Mouse (Mus musculus): Measurements from ENCODE around the gene Klf12.

Gene Klf12

DNA sequence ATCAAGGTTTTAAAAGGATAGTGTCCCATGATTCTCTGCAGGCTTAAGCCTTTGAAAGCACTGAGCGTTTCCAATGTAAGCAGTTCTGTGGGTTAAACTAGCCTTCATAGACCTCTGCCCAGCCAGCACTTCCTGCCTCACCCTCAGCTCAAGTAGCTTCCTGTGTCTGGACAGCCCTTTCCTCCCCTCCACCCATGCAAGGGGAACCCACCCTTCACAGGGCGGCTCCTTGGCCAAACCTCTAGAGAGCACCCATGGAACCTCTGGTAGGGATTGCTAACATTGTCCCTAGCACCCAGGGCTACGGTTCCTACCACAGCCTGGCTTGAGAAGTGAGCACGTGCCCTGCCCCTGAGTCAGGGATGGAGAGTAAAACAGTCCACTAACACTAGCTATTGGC is 23.9 kb downstream of the Klf12 start:
- ChIA-PET CTCF (no interaction called here), POLR2A (interaction anchor here in 2 of 4 experiments (1.0 to 1.2 kb wide), 2 partner anchors 14 kb away, joined by 3 to 4 read pairs; no protein-coding TSS in a partner anchor)

- ChIA-PET CTCF (no interaction called here), POLR2A (interaction anchor here in 1 of 4 experiments (1.0 kb wide), 1 partner anchor 43 kb away, joined by 3 read pairs; no protein-coding TSS in a partner anchor)
Measured at GRCm38 (mm10) chr14:100243046-100243445, 41.4 kb downstream of the Klf12 start.

GRCm38 (mm10) chr14:100239874-100240273 is 44.6 kb downstream of the Klf12 start:
- POLR2A ChIA-PET = no interaction called here
- CTCF ChIA-PET = no interaction called here

- ChIA-PET POLR2A (interaction anchor here in 1 of 4 experiments (1.2 kb wide), 1 partner anchor 10 kb away, joined by 5 read pairs; no protein-coding TSS in a partner anchor), CTCF (no interaction called here)
Measured at GRCm38 (mm10) chr14:100236757-100237156, 47.7 kb downstream of the Klf12 start.

- POLR2A ChIA-PET = interaction anchor here in 1 of 4 experiments (1.1 to 1.2 kb wide), 2 partner anchors 11 to 50 kb away, joined by 3 to 5 read pairs; no protein-coding TSS in a partner anchor
Measured at GRCm38 (mm10) chr14:100235746-100236145, 48.7 kb downstream of the Klf12 start.

GRCm38 (mm10) chr14:100231384-100231783 is 53.1 kb downstream of the Klf12 start:
- ChIA-PET CTCF (no interaction called here), POLR2A (interaction anchor here in 1 of 4 experiments (2.1 kb wide), 1 partner anchor 53 kb away, joined by 5 read pairs; the partner anchor contains the start of gene Klf12)

More at GRCm38 (mm10) chr14:100235746-100236145, 48.7 kb downstream of the Klf12 start:
- CTCF ChIA-PET = no interaction called here

- POLR2A ChIA-PET = no interaction called here
- CTCF ChIA-PET = no interaction called here
Measured at GRCm38 (mm10) chr14:100228120-100228519, 56.4 kb downstream of the Klf12 start.

GRCm38 (mm10) chr14:100227717-100228116 is 56.8 kb downstream of the Klf12 start:
- CTCF ChIA-PET = no interaction called here
- POLR2A ChIA-PET = no interaction called here

- ChIA-PET POLR2A (no interaction called here), CTCF (no interaction called here)
Measured at GRCm38 (mm10) chr14:100224151-100224550, 60.3 kb downstream of the Klf12 start.

DNA sequence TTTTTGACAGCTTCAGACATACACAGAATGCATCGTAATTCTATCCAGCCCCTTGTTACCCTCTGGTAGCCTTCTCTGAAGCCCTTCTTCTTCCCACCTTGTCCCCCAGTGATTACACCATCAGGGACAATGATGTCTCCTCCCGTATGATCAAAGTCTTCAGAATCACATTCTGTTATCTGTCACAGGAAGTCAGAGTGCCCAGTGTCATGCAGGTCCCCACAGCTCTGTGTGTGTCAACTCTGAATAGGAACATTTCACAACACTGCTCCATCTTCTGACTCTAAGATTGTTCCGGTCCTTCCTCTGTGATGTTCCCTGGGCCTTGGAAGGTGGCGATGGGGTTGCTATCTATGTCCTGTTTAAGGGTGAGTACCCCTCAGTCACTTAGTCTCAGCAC is 62.2 kb downstream of the Klf12 start:
- ChIA-PET CTCF (no interaction called here), POLR2A (no interaction called here)

- CTCF ChIA-PET = no interaction called here
- POLR2A ChIA-PET = no interaction called here
Measured at GRCm38 (mm10) chr14:100215213-100215785, 69.2 kb downstream of the Klf12 start.

GRCm38 (mm10) chr14:100213066-100213465 is 71.4 kb downstream of the Klf12 start:
- ChIA-PET CTCF (no interaction called here), POLR2A (interaction anchor here in 2 of 4 experiments (0.9 to 1.2 kb wide), 2 partner anchors 29 to 71 kb away, joined by 3 to 5 read pairs; partner anchors contain the start of gene Klf12 (in 1 of the 2))

GRCm38 (mm10) chr14:100211826-100212117 is 72.7 kb downstream of the Klf12 start:
- CTCF ChIA-PET = no interaction called here
- POLR2A ChIA-PET = interaction anchor here in 2 of 4 experiments (0.8 to 1.4 kb wide), 2 partner anchors 10 to 11 kb away, joined by 3 to 4 read pairs; no protein-coding TSS in a partner anchor

- ChIA-PET CTCF (no interaction called here), POLR2A (interaction anchor here in 2 of 4 experiments (0.8 to 1.4 kb wide), 2 partner anchors 10 to 11 kb away, joined by 3 to 4 read pairs; no protein-coding TSS in a partner anchor)
Measured at GRCm38 (mm10) chr14:100211036-100211825, 73.2 kb downstream of the Klf12 start.

DNA sequence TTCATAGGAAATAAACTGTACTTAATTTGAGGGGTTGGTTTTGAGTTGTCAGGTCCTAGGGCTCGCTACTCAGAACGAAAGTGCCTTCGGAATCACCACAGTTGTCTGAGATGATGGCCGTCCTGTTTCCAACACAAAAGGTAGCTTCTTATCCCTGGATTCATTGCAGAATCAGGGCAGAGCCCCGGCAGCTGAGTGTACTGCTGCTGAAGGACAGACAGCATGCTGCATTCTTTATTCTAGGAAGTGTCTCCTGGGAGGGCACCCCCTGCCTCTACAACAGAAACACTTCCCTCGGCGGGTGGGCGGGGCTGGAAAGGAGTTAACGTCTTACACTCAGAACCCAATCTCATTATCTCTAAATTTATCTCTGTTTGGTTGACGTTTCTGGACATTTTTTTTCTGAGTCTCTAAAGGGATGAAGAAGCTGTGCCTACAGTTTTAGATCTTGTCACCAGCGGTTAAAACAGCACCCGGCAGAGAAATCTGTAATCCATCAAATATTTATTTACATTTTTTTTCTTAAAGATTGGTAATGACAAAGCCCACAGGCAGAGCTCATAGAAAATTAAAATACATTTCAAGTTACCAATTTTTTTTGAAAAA is 74.6 kb downstream of the Klf12 start:
- CTCF ChIA-PET = no interaction called here
- POLR2A ChIA-PET = interaction anchor here in 1 of 4 experiments (1.6 kb wide), 1 partner anchor 17 kb away, joined by 4 read pairs; no protein-coding TSS in a partner anchor

GRCm38 (mm10) chr14:100207081-100207480 is 77.4 kb downstream of the Klf12 start:
- POLR2A ChIA-PET = no interaction called here
- CTCF ChIA-PET = no interaction called here

DNA sequence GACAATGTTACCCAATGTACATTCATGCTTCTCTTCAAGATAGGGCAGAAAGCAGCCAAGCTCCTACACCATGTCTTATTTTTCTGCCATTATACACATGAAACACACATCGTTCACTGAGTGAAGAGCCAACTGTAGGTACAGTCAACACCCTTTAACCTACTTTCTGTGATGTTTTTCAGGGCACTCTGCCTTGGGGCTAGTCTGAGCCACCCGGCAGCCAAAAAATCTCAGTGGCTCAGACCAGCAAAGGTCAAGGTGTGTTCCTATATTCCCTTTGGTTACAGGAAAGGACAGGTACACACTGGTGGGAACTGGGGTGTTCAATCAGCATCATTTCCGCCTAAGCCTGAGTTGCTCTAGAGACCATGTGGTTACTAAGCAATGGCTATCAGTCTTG is 78.3 kb downstream of the Klf12 start:
- ChIA-PET POLR2A (no interaction called here), CTCF (interaction anchor here in 1 of 4 experiments (0.6 kb wide), 1 partner anchor 135 kb away, joined by 5 read pairs; no protein-coding TSS in a partner anchor)

DNA sequence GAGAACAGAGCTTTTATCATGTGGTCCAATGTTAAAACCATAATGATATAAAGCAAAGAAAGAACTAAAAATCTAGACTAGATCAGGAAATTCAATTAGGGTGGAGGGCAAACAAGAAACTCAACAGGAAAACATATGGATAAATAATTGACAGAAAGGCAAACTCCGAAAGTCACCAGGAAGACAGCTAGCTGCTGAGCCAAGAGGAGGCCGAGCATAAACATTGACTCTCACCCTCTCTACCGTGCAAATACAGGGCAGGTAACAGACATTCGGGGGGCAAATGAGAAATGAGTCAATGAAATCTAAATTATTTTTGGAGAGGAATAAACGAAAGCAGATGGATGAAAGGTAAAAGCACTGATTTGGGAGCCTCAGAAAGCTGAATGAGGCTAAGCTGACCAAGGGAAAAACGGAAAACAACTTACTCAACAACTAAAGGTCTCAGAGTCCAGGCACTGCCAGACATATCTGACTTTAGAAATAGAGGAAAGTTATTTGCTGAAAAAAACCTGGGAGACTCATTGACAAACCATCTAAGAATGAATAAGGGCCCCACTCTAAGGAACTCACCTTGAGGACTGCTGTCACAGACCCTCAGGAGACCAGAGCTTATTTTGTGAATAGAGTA is 84.3 kb downstream of the Klf12 start:
- ChIA-PET POLR2A (interaction anchor here in 1 of 4 experiments (1.4 kb wide), 1 partner anchor 11 kb away, joined by 3 read pairs; no protein-coding TSS in a partner anchor), CTCF (no interaction called here)

- POLR2A ChIA-PET = no interaction called here
- CTCF ChIA-PET = no interaction called here
Measured at GRCm38 (mm10) chr14:100198636-100199035, 85.8 kb downstream of the Klf12 start.

DNA sequence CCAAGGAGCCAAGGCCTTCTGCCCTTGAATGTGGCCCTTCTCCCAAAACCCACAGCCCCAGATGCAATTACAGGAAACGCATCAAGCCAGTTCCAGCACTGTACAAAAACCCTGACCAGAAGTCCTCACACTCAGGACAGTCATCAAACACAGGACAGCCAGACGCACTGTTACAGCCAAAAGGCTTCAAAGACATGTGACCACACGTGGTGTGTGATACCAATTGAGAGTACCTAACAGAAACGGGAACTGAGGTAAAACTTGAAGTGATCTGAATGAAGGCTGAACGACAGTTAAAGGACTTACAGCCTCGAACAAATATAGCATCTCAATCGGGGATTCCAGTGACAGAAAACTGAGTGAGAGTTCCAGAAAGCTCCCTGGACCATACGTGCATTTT is 87.3 kb downstream of the Klf12 start:
- ChIA-PET CTCF (no interaction called here), POLR2A (no interaction called here)

All from embryonic stem cell, embryonic (primary cell).